Mouse (Mus musculus) ES-Bruce4 (cell line): ENCODE measurements around the gene Gm10097.

ENCODE experiments used
- CTCF ChIP-seq: IDR thresholded peaks from one replicate; pipeline ENCODE4 v1.8.1; 2011; ENCODE audit warnings: low read depth, low read length
- EP300 ChIP-seq: IDR thresholded peaks from 2 replicates; pipeline ENCODE4 v1.6.1; 2011; ENCODE audit warnings: low read depth, low read length; ENCODE audit not compliant: insufficient read depth

- TF ChIP-seq CTCF (no peak), EP300 (no peak)
Observed at GRCm38 (mm10) chr10:5032192-5033048, 36.6 kb upstream of the Gm10097 start.
